Mouse (Mus musculus) testis, adult 2 months (tissue): ENCODE measurements around the gene Rnf213.

Source experiments
- CTCF ChIP-seq: fragments of 200-500 bp; IDR thresholded peaks from 2 replicates; pipeline ENCODE4 v1.5.1; 2012; ENCODE audit warnings: low read depth, mild to moderate bottlenecking, inconsistent platforms, low read length, moderate library complexity; ENCODE audit not compliant: control insufficient read depth, insufficient read depth, insufficient replicate concordance
- POLR2A ChIP-seq: fragments of 200-500 bp; IDR thresholded peaks from 2 replicates; pipeline ENCODE4 v1.6.1; 2012; ENCODE audit warnings: low read depth, mild to moderate bottlenecking, inconsistent platforms, low read length, moderate library complexity; ENCODE audit not compliant: control insufficient read depth

GRCm38 (mm10) chr11:119516677-119517361 lies 123.9 kb downstream of the Rnf213 start:
- TF ChIP-seq POLR2A (no peak), CTCF (no peak)
